Mouse (Mus musculus): ENCODE measurements around the gene Dap.

DNA sequence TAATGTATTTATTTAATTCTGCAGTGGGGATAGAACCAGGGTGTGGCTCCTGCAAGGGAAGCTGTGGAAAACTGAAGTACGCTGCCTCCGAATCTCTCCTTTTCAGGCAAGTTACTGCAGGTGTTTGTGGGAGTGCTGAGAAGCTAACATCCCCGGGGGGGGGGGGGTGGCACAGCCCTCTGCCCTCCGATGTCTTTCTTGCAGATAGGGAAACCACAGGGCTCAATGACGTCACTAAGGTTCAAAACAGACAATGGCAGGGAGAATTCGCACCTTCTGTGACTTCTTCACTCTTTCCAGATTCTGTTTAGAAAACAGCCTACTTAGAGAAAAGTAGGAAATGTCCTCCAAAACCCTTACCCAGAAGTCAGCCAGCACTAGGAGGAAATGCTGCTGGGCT lies 1.9 kb upstream of the Dap start:
- no peak for TF ChIP-seq CTCF (IDR thresholded peaks at IDR 0.05; ENCODE audit: insufficient read depth, low read depth, low read length)
- no peak for TF ChIP-seq POLR2A (IDR thresholded peaks at IDR 0.05; ENCODE audit: insufficient read depth, low read depth, low read length)

Data from olfactory bulb, adult 2 months (tissue).